Mouse (Mus musculus) ES-E14 (cell line): ENCODE measurements at regions not wholly inside any gene's neighbourhood (a gene's known extent, or its start where the extent isn't known, plus 50 kb on each side); places are given as distances from the start of the nearest gene placed in this dataset.

Experiments
- CHD2 ChIP-seq: IDR thresholded peaks from 2 replicates; pipeline ENCODE4 v1.6.1; 2014; ENCODE audit warnings: mild to moderate bottlenecking, low read depth, low read length, inconsistent platforms
- MAFK ChIP-seq: IDR thresholded peaks from 2 replicates; pipeline ENCODE4 v1.6.1; 2014; ENCODE audit warnings: mild to moderate bottlenecking, low read depth, low read length, inconsistent platforms; ENCODE audit not compliant: insufficient read depth
- ZC3H11A ChIP-seq: IDR thresholded peaks from 2 replicates; pipeline ENCODE4 v1.6.1; 2012; ENCODE audit warnings: low read depth, mild to moderate bottlenecking, inconsistent platforms, low read length, borderline replicate concordance
- ZNF384 ChIP-seq: IDR thresholded peaks from 2 replicates; pipeline ENCODE4 v1.6.1; 2012; ENCODE audit warnings: low read depth, low read length, inconsistent platforms

- TF ChIP-seq ZNF384: no peak
- no peak for TF ChIP-seq CHD2
- no peak for TF ChIP-seq MAFK
- TF ChIP-seq ZC3H11A: no peak
Observed at GRCm38 (mm10) chr17:9848559-9849357, 179.2 kb upstream of the Pabpc6 start.
